Mouse (Mus musculus) embryonic stem cell, embryonic (primary cell): ENCODE data around the gene Dlgap4.

Source experiments
- CTCF ChIA-PET, 4 experiments: fragments of 300-600 bp in 2 of 4; fragments of 350-600 bp in 2 of 4; sonication (Branson Sonifier 250); formaldehyde crosslinking; loops; one replicate each; lab custom pipeline; 2022; ENCODE audit warnings: inconsistent platforms in 2 of 4; lab: Charles Lee
- POLR2A ChIA-PET, 4 experiments: fragments of 300-600 bp in 2 of 4; fragments of 350-600 bp in 2 of 4; sonication (Branson Sonifier 250); formaldehyde crosslinking; loops; one replicate each; lab custom pipeline; 2022; ENCODE audit warnings: antibody characterized with exemption in 4 of 4, inconsistent platforms in 1 of 4; lab: Charles Lee

Gene Dlgap4

GRCm38 (mm10) chr2:156775455-156776435 lies 162.2 kb downstream of the Dlgap4 start:
- ChIA-PET POLR2A (interaction anchor here in 2 of 4 experiments (0.6 to 2.0 kb wide), 14 partner anchors 9 to 1927 kb away, joined by 3 to 12 read pairs (median 4); partner anchors contain the start of genes 6430550D23Rik (in 1 of the 2), Ergic3 (in 1 of the 2), Rbl1 (in 1 of the 2) and Tgif2 (in 1 of the 2)), CTCF (interaction anchor here in 3 of 4 experiments (0.5 to 1.7 kb wide), 12 partner anchors 15 to 770 kb away, joined by 3 to 10 read pairs (median 4); no protein-coding TSS in a partner anchor)

- ChIA-PET CTCF (interaction anchor here in 1 of 4 experiments (1.2 kb wide), 1 partner anchor 56 kb away, joined by 3 read pairs; no protein-coding TSS in a partner anchor), POLR2A (interaction anchor here in 2 of 4 experiments (0.5 to 1.0 kb wide), 3 partner anchors 12 to 1593 kb away, joined by 3 read pairs; no protein-coding TSS in a partner anchor)
Measured at GRCm38 (mm10) chr2:156776907-156777306, 163.4 kb downstream of the Dlgap4 start.

GRCm38 (mm10) chr2:156777326-156778004 lies 164.0 kb downstream of the Dlgap4 start:
- ChIA-PET CTCF (interaction anchor here in 1 of 4 experiments (1.2 kb wide), 1 partner anchor 57 kb away, joined by 3 read pairs; no protein-coding TSS in a partner anchor), POLR2A (interaction anchor here in 3 of 4 experiments (0.5 to 1.0 kb wide), 5 partner anchors 13 to 1594 kb away, joined by 3 to 4 read pairs (median 3); no protein-coding TSS in a partner anchor)

- POLR2A ChIA-PET = no interaction called here
- CTCF ChIA-PET = interaction anchor here in 1 of 4 experiments (0.5 kb wide), 1 partner anchor 26 kb away, joined by 3 read pairs; no protein-coding TSS in a partner anchor
Measured at GRCm38 (mm10) chr2:156778571-156778970, 165.1 kb downstream of the Dlgap4 start.

DNA sequence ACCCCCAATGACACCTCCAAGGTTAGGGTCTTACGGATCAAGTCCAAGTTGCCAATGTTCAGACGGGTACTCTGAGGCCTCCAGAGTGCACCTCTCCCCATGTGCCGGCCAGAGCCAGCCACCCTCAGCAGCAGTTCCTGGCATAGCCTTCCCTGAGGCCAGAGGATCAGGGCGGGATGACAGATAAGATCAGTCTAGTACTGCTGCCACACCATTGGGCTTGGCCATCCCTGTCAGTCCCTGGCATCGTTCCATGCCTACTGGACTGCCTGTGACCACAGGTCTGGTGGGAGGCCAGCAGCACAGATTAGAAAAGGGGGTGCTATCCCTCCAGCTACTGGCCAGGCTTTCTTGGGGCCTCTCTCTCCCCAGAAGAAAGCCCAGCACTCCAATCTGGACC lies 165.5 kb downstream of the Dlgap4 start:
- ChIA-PET POLR2A (no interaction called here), CTCF (no interaction called here)

DNA sequence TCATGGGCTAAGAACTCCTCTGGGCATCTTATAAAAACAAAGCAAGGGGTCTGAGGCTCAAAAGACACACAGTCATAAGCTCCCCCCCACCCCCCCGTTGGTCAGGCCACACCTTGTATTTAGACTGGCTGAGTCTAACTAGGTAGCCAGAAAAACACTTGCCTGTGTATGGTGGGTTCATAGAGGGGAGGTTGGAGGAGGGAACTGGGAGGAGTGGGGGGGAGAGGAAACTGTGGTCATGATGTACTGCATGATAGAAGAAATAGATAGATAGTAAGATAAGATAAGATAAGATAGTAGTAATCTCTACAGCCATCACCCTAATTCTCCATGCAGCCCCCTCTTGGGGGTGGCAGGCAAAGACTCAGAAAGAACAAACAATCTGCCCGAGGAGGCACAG lies 166.0 kb downstream of the Dlgap4 start:
- ChIA-PET CTCF (interaction anchor here in 1 of 4 experiments (0.7 kb wide), 1 partner anchor 688 kb away, joined by 3 read pairs; no protein-coding TSS in a partner anchor), POLR2A (no interaction called here)

- ChIA-PET POLR2A (interaction anchor here in 2 of 4 experiments (0.6 to 1.5 kb wide), 3 partner anchors 11 to 49 kb away, joined by 3 to 4 read pairs (median 4); no protein-coding TSS in a partner anchor), CTCF (interaction anchor here in 3 of 4 experiments (0.6 to 2.7 kb wide), 6 partner anchors 9 to 688 kb away, joined by 3 to 5 read pairs (median 4); no protein-coding TSS in a partner anchor)
Measured at GRCm38 (mm10) chr2:156780129-156780528, 166.6 kb downstream of the Dlgap4 start.

- ChIA-PET POLR2A (interaction anchor here in 3 of 4 experiments (0.6 to 1.9 kb wide), 10 partner anchors 12 to 424 kb away, joined by 3 to 7 read pairs (median 3); partner anchors contain the start of gene Rbl1 (in 1 of the 3)), CTCF (interaction anchor here (0.6 to 2.7 kb wide), 8 partner anchors 8 to 816 kb away, joined by 3 to 5 read pairs (median 4); no protein-coding TSS in a partner anchor)
Measured at GRCm38 (mm10) chr2:156780752-156781151, 167.2 kb downstream of the Dlgap4 start.

DNA sequence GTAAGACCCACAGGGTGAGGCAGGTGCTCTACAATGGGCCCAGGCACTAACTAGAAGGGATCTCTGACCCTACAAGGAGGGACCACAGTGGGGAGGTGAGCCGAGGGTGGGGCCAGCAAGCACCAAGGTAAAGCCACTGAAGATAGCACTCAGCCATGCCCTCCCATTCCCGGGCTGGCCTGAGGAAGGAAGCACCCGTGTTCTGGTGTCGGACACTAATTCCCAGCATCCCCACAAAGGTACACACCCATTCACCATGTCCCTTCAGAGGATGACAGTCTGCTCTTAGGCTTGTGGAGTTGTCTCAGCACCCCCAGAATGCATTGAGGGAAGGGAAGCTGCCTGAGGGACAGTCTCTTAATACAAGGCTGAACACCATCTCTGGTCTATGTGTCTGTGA lies 167.8 kb downstream of the Dlgap4 start:
- ChIA-PET CTCF (interaction anchor here (0.5 to 2.7 kb wide), 9 partner anchors 16 to 816 kb away, joined by 3 to 5 read pairs (median 3); no protein-coding TSS in a partner anchor), POLR2A (interaction anchor here in 3 of 4 experiments (0.6 to 1.9 kb wide), 10 partner anchors 13 to 423 kb away, joined by 3 to 7 read pairs (median 3); partner anchors contain the start of gene Rbl1 (in 1 of the 3))

GRCm38 (mm10) chr2:156781836-156782480 lies 168.5 kb downstream of the Dlgap4 start:
- CTCF ChIA-PET = interaction anchor here (0.5 to 2.7 kb wide), 10 partner anchors 17 to 337 kb away, joined by 3 to 7 read pairs (median 4); no protein-coding TSS in a partner anchor
- POLR2A ChIA-PET = interaction anchor here in 2 of 4 experiments (1.1 to 1.9 kb wide), 5 partner anchors 52 to 423 kb away, joined by 3 to 7 read pairs (median 4); partner anchors contain the start of genes Rbl1 (in 1 of the 2) and Tgif2 (in 1 of the 2)

GRCm38 (mm10) chr2:156782481-156783348 lies 169.2 kb downstream of the Dlgap4 start:
- ChIA-PET CTCF (interaction anchor here (0.6 to 2.7 kb wide), 8 partner anchors 17 to 336 kb away, joined by 3 to 7 read pairs (median 4); no protein-coding TSS in a partner anchor), POLR2A (interaction anchor here in 2 of 4 experiments (1.1 to 1.9 kb wide), 4 partner anchors 56 to 422 kb away, joined by 3 to 7 read pairs (median 4); partner anchors contain the start of genes Rbl1 (in 1 of the 2) and Tgif2 (in 1 of the 2))

DNA sequence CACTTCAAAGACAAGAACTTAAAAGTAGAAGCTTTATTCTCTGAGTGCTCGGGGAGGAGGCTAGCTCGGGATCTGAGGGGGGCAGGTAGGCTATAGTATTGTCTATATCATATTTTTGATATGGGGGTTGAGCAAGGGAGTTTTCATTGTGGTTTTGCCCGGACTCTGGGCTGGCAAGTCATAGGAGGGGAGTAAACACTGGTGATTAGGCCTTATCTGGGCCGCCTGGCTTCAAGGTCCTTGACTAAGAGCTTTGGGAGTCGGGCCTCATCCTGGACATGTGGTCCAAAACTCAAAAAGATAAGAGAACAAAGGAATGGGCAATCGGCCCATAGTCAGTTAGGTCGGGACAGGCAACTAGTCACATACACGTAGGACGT lies 169.8 kb downstream of the Dlgap4 start:
- ChIA-PET CTCF (interaction anchor here in 2 of 4 experiments (0.6 to 1.3 kb wide), 3 partner anchors 56 to 248 kb away, joined by 3 read pairs; no protein-coding TSS in a partner anchor), POLR2A (interaction anchor here in 2 of 4 experiments (0.6 to 1.1 kb wide), 2 partner anchors 54 to 57 kb away, joined by 3 to 4 read pairs; partner anchors contain the start of gene Tgif2 (in 1 of the 2))

DNA sequence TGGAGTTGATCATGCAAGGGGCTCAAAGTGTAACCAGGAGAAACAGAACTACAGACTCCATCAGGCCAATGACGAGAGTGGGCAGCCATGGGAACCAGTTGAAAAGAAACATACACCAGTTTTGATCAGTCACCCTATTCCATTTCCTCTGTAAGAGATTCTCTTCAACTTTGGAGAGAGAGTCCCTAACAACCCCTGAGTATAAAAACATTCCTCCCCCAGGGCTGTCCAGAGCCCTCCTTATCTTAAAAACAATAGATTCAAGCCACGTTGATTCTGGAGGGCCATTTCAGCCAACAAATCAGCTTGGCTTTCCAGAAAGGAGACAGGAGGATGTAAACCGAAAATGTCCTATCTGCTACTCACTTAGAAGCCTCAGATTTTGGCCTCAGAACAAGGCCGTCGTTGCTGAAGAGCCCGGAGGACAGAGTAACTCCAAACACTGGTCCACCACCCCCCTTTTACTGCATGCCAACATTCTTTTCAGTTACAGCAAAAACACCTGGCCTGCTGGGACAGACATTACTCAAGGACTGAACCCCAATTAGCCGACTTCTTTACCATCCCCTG lies 170.6 kb downstream of the Dlgap4 start:
- CTCF ChIA-PET = interaction anchor here in 1 of 4 experiments (0.6 kb wide), 1 partner anchor 56 kb away, joined by 3 read pairs; no protein-coding TSS in a partner anchor
- POLR2A ChIA-PET = interaction anchor here in 2 of 4 experiments (0.6 to 1.4 kb wide), 3 partner anchors 10 to 55 kb away, joined by 3 to 4 read pairs (median 3); no protein-coding TSS in a partner anchor

DNA sequence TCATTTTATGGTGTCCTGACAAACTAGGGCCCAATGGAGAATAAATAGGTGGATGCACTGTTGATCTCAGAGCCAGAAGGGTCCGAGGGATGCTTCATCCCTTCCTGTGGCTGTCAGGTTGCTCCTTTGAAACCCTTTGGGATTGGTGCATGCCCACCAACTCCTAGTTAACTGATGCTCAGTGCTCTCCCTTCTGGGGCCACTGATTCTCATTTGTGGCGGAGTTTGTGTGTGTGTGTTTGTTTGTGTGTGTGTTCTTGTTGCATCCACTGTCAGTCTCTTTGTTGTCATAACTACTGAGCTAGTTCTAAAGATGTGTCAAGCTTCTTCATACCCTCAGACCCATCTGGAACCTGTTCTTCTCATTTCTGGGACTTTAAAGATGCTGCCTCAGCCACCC lies 171.4 kb downstream of the Dlgap4 start:
- ChIA-PET POLR2A (interaction anchor here in 2 of 4 experiments (0.9 to 1.4 kb wide), 3 partner anchors 9 to 25 kb away, joined by 3 to 5 read pairs (median 3); no protein-coding TSS in a partner anchor), CTCF (no interaction called here)

DNA sequence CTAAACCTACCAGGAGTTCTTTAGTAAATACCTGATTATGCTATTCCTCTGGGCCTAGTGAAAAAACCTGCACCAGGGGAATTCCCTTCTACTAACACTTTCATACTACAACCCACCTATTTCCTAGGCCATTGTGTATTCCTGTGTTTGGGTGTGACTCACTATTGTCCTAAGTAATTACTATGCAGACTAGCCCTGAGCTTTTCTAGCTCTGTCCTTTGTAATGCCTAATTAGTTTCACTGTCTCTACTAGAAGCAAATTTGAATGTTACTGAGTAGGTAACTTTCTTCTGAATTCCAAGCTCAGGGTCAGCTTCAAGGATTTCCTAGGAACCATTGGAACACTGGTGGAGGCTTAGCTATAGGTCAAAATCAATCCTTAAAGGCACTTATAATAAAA lies 172.9 kb downstream of the Dlgap4 start:
- ChIA-PET CTCF (interaction anchor here in 3 of 4 experiments (0.6 kb wide), 3 partner anchors 10 to 1531 kb away, joined by 3 read pairs; no protein-coding TSS in a partner anchor), POLR2A (interaction anchor here in 1 of 4 experiments (0.5 to 1.4 kb wide), 4 partner anchors 9 to 126 kb away, joined by 3 to 5 read pairs (median 3); no protein-coding TSS in a partner anchor)
